30 mouse cellular contexts compared by ENCODE assay signal in genomic region chr7:121001879-121002278, GRCm38 (mm10). TPM values are rescaled to one million over a fixed set of nuclear protein-coding genes. Genes with fewer than 3 reads are reported as not detected.
"Had no signal": no experiment of that assay in that cellular context is flagged by ENCODE, and none has a peak within 500 bp of the region (broad histone marks: within the 10 kb centered on the region; RNA-seq: fewer than 3 reads in every experiment).

No protein-coding gene starts in this region.

- H3K36me3 ChIP-seq: heart, embryonic 10.5 days; heart, embryonic 12.5 days; hindbrain, embryonic 10.5 days; hindbrain, embryonic 12.5 days; kidney, embryonic 15.5 days; limb, embryonic 10.5 days; limb, embryonic 12.5 days; liver, embryonic 13.5 days; liver, embryonic 15.5 days had no signal

- H3K4me2 ChIP-seq: heart, embryonic 12.5 days; hindbrain, embryonic 12.5 days; hindbrain, embryonic 14.5 days; kidney, embryonic 15.5 days; limb, embryonic 12.5 days; liver, embryonic 11.5 days; liver, embryonic 13.5 days; liver, embryonic 15.5 days had no signal

- H3K4me3 ChIP-seq: heart, embryonic 10.5 days; heart, embryonic 12.5 days; hindbrain, embryonic 10.5 days; hindbrain, embryonic 12.5 days; kidney, embryonic 15.5 days; left cerebral cortex, adult 2 months; limb, embryonic 10.5 days; limb, embryonic 12.5 days; liver, embryonic 13.5 days; liver, embryonic 15.5 days had no signal

- ATAC-seq: hindbrain, embryonic 16.5 days; inflammation-experienced regulatory T-cells, adult 6 months had no signal

- H3K27ac ChIP-seq: heart, embryonic 10.5 days; hindbrain, embryonic 10.5 days; hindbrain, embryonic 12.5 days; hindbrain, embryonic 14.5 days; kidney, embryonic 15.5 days; kidney, postnatal 0 days; left cerebral cortex, adult 2 months; limb, embryonic 10.5 days; limb, embryonic 12.5 days; liver, embryonic 13.5 days; liver, embryonic 15.5 days had no signal

- H3K9ac ChIP-seq: heart, embryonic 12.5 days; hindbrain, embryonic 12.5 days; hindbrain, embryonic 14.5 days; kidney, embryonic 15.5 days; limb, embryonic 12.5 days; liver, embryonic 13.5 days; liver, embryonic 15.5 days had no signal

- H3K9me3 ChIP-seq: heart, embryonic 10.5 days; heart, embryonic 12.5 days; hindbrain, embryonic 10.5 days; hindbrain, embryonic 12.5 days; kidney, embryonic 15.5 days; limb, embryonic 10.5 days; limb, embryonic 12.5 days; liver, embryonic 13.5 days; liver, embryonic 15.5 days had no signal

- H3K4me1 ChIP-seq: heart, embryonic 10.5 days; heart, embryonic 12.5 days; hindbrain, embryonic 10.5 days; hindbrain, embryonic 12.5 days; limb, embryonic 10.5 days; limb, embryonic 12.5 days; liver, embryonic 13.5 days; liver, embryonic 15.5 days had no signal

- H3K27me3 ChIP-seq: heart, embryonic 12.5 days; hindbrain, embryonic 12.5 days; kidney, embryonic 15.5 days; limb, embryonic 12.5 days; liver, embryonic 13.5 days; liver, embryonic 15.5 days had no signal

- DNase-seq: gastrocnemius, postnatal 25 days; heart, adult 18-20 months; heart, postnatal 10 days; heart, postnatal 4 days; kidney, adult 18-20 months; kidney, adult 9 months; kidney, postnatal 14 days; kidney, postnatal 36 days; liver; liver, embryonic 13.5 days had no signal

RNA-seq across cellular contexts. Expression of gene Mfsd13b, which starts 19.6 kb away (rescaled TPM):
- total RNA-seq: gastrocnemius, adult 18-20 months; gastrocnemius, adult 8-10 months; gastrocnemius, postnatal 25 days; gastrocnemius, postnatal 4 days; granulocyte monocyte progenitor cell, adult 5-6 weeks; heart, adult 18-20 months; heart, adult 8-10 months; heart, postnatal 10 days; heart, postnatal 25 days; heart, postnatal 4 days had no signal
- polyA plus RNA-seq: hindbrain, embryonic 12.5 days; hindbrain, embryonic 16.5 days; inflammation-experienced regulatory T-cells, adult 6 months; kidney, embryonic 15.5 days; liver, embryonic 13.5 days had no signal
